Mouse (Mus musculus) retina, embryonic 14.5 days (tissue): ENCODE measurements at regions not wholly inside any gene's neighbourhood (a gene's known extent, or its start where the extent isn't known, plus 50 kb on each side); places are given as distances from the start of the nearest gene placed in this dataset.

Source experiments
- DNase-seq: peaks from one replicate; pipeline ENCODE4 v3.0.0-alpha.2; 2015; ENCODE audit warnings: low spot score

DNA sequence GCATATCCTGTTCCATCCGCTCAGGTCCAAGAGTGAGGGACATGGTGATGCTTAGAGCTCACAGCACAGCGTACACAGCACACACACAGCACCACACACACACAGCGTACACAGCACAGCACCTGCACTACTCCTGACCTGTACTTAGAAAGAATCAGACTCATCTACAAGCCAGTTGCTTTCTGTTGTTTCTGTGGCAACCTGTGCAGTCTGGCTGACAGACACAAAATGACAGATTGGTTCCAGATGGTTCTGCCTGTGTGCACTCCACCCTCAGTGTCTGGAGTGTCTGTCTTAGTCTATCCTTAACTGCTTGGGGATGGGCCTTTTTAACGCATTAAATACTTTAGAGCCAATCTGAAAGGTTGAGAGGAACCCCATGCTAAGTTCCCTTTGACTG is 150.4 kb upstream of the Kcnab2 start:
- DNase-seq, result no peak

DNA sequence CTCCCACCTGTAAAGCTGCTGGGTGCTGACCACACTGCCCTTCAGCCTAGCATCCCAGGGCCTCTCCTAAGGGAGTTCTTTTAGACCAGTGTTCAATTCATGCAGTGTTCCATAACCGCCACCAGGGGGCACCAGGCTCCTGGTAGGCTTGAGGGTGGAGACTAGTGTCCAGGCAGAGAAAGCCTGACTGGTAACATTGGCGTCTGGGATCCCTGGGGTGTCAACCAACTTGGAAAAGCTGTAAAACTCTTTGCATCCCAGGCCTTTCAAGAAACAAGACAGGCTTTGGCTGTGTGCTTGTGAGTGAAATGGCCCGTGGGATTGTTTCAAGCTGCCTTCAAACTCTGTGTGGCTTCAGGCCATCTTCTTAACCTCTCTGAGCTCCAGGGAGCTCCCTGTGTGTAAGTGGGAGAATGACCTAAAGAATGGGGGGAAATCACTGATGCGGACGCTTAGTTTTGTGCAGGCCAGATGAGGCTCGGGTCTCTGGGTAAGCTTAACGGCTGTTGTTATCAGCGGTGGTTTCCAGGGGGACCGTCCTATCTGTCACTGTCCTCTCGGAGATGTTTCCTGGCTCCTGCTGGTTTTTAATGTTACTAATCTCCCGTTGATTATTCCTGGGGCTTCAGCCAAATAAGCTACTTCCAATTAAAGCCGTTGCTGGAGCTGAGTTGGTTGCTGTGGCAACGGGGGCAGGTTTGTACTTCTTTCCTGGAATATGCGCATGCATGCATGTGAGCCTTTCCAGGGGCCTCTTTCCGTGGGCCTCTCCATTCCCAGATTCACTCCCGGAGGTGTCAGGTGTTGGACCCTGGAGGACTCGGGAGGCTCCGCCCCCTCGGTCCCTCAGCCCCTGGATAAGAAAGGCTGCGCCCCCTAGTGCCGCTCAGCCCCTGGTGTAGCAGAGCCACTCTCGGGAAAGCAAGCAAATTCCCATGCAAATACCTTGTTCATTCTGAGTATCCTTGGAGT is 147.6 kb upstream of the Kcnab2 start:
- DNase-seq, result peak; percentile 86

DNA sequence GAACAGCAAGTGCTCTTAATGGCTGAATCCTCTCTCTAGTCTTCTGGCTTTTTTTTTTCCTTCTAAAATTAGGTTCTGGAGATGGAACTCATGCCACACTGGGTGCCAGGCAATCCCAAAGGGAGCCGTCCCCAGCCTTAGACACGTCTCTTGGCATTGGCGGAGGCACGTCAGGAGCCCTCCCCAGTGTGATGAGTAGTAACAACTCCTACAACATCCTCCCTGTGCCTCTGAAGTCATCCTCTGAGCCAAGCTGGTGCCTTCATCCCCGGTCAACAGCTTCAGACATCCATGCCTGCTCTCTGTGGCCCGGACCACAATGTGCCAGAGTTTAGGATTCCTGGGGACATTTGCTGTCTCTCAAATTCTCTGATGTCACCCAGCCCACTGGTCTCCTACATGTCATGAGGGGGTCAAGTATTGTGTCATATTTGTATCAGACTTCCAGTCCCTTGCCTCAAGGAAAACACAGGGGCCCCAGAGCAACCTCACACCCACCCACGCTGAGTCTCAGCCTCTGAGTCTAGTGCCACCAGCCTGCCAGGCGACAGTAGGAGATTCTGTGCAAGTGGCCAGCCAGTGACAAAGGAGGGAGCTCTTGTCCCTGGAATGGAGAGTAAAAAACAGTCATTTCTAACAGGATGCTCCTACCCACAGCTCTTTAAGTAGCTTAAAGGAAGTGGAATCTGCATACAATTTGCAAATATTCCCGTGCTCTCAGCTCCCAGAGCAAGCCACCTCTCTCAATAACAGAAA is 144.5 kb upstream of the Kcnab2 start:
- DNase-seq, result peak; percentile 35

DNA sequence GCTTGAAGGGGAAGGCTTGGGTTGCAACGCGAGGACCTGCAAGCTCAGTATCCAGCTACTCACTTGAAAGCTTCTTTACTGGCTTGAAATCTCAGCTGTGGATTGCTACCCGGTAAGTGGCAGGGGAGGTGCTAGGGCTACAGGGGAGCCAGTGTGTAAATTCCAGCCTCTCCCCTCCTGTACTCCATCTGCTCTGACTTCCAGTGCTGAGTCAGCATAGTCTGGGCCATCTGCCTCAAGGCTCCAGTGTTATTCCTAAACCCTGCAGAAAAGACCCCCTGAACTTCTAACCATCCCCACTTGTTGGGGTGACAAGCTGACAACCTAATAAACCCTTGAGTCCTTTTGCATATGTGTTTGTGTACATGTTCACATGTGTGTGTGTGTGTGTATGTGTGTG is 140.0 kb upstream of the Kcnab2 start:
- no peak for DNase-seq

DNA sequence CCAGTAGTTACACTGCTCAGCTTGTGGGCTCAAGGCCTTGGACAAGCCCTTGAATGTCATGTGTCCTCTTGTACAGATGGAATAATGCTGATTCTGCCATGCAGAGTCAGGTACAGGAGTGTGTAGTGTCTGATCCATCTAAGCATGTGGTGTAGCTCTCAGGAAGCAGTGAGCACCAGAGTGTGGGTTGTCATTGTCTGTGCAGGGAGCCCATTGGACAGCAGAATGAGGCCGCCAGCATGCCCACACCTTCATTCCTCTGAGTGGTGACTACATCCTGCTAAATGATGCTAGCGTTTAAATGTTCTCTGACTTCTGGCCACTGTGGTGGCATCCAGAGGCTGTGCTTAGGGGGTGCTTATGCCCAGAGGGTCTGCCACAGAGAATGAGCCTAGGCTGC is 137.5 kb upstream of the Kcnab2 start:
- no peak for DNase-seq

DNA sequence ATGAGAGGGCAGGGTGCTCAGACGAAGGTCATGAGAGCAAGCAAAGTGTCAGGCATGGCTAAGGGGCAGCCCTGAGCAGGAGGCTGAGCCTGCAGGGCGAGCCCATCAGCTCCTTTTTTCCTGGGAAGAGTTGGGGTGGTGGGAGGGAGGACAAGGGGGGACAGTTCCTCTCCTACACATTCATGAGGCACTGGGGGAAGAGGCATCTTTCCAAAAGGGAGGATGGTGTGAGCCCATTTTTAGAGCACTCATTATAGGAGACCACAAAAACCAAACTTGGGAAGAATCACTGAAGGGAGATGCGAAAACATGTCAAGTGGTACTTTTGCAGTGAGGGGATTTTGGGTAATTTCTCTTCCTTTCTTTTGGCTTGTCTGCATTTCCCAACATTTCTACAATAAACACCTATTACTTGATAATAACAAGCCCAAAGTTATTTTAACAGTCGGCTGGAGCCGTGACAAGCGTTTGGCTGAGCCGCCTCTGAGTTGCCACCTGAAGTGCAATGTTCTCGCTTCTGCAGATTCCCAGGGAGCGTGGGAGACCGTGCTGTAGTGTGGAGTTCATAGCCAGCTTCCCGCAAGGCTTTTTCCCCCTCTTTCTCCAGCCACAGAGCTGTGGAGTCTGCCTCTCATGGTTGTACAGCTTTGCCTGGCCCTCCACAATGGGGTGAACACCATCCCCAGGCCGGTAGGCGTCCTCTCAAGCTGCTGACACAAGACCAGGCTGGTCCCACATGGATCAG is 136.9 kb upstream of the Kcnab2 start:
- no peak for DNase-seq
